Mouse (Mus musculus) intestine, embryonic 14.5 days (tissue): ENCODE results near the gene Nfatc2. TPM values are rescaled to one million over a fixed set of nuclear protein-coding genes. Genes with fewer than 3 reads are reported as not detected.

Experiments
- ATAC-seq: fragments of 200-750 bp; cut with Nextera tagmentation; replicated peaks from 2 replicates; pipeline ENCODE4 v1.8.0; 2017; ENCODE audit warnings: low read depth, moderate number of reproducible peaks, moderate TSS enrichment, moderate library complexity; ENCODE audit not compliant: low FRiP score, low TSS enrichment
- DNase-seq: peaks from one replicate; pipeline ENCODE4 v3.0.0-alpha.2; 2018; ENCODE audit warnings: low spot score
- H3K27ac ChIP-seq: fragments of 300-500 bp; sonication (generic); 2 replicates; pipeline ENCODE4 v1.5.1; 2014; ENCODE audit warnings: low read depth, mild to moderate bottlenecking, control low read depth
- H3K27me3 ChIP-seq: fragments of 300-500 bp; sonication (generic); replicated peaks from 2 replicates; pipeline ENCODE4 v1.6.1; 2014; ENCODE audit warnings: low read length, control low read depth; ENCODE audit not compliant: control insufficient read depth, insufficient read depth
- H3K36me3 ChIP-seq: fragments of 300-500 bp; sonication (generic); 2 replicates; pipeline ENCODE4 v1.6.1; 2014; ENCODE audit warnings: low read length, control low read depth; ENCODE audit not compliant: control insufficient read depth, insufficient read depth
- H3K4me1 ChIP-seq: fragments of 300-500 bp; sonication (generic); replicated peaks from 2 replicates; pipeline ENCODE4 v1.6.1; 2014; ENCODE audit warnings: low read length, control low read depth, mixed read lengths; ENCODE audit not compliant: control insufficient read depth, insufficient read depth
- H3K4me2 ChIP-seq: fragments of 300-500 bp; sonication (generic); 2 replicates; pipeline ENCODE4 v1.6.1; 2014; ENCODE audit warnings: low read length
- H3K4me3 ChIP-seq: fragments of 300-500 bp; sonication (generic); 2 replicates; pipeline ENCODE4 v1.5.1; 2014; ENCODE audit warnings: low read depth, low read length, control low read depth, mixed read lengths
- H3K9ac ChIP-seq: fragments of 300-500 bp; sonication (generic); 2 replicates; pipeline ENCODE4 v1.6.1; 2014; ENCODE audit warnings: mild to moderate bottlenecking, low read length
- H3K9me3 ChIP-seq: fragments of 300-500 bp; sonication (generic); 2 replicates; pipeline ENCODE4 v1.6.1; 2016; ENCODE audit warnings: low read length, control low read depth; ENCODE audit not compliant: control insufficient read depth
- WGBS: fragments of 180-500 bp; shearing (Covaris S2); extraction: QIAGEN DNeasy Blood & Tissue Kit; methylation state at CpG from one replicate; pipeline ENCODE4 v1.1.7; 2014; 5-methylcytosine and 5-hydroxymethylcytosine counted together
- polyA plus RNA-seq: library from polyadenylated mRNA; unstranded; fragments of >200 nt; fragmentation: Nextera tagmentation; extraction: Ambion mirVana; gene quantifications from 2 replicates; pipeline ENCODE4 v1.2.1, GENCODE M21; 2014

Nfatc2 gene
- polyA plus RNA-seq, 1 experiment from 2014 or later, result 2.3 TPM

DNA sequence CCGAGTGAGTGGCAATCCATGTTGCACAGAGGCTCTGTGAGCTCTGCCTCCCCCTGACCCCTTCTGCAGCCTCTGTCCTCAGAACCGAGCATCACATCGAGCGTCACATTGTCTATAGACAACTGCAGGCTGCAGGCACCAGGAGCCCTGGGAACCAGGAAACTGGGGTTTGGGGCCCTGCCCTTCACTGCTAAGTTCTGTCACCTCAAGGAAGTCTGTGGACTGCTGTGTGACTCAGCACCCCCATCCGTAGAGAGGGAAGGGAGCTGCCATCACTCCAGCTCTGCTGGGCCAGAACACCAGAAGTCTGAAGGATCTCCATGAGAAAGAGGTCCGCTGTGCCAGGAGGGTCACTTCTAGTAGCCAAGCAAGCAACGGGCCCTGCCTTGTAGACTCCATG, 84.7 kb downstream of the Nfatc2 start:
- 86% methylated on average over 7 of the region's 7 CpGs for WGBS
- H3K27ac ChIP-seq, result no peak overlapping the region
- H3K4me1 ChIP-seq, result no peaks in the 10 kb centered on the region
- DNase-seq, result no peak
- no peak overlapping the region for H3K9ac ChIP-seq
- H3K36me3 ChIP-seq, result no peaks in the 10 kb centered on the region
- ATAC-seq, result no peak
- H3K4me3 ChIP-seq, result no peak overlapping the region
- H3K4me2 ChIP-seq, result no peak overlapping the region
- peaks cover 1% of the 10 kb centered on the region; the same call in 1 of the 2 replicates for H3K9me3 ChIP-seq
- H3K27me3 ChIP-seq, result no peaks in the 10 kb centered on the region

DNA sequence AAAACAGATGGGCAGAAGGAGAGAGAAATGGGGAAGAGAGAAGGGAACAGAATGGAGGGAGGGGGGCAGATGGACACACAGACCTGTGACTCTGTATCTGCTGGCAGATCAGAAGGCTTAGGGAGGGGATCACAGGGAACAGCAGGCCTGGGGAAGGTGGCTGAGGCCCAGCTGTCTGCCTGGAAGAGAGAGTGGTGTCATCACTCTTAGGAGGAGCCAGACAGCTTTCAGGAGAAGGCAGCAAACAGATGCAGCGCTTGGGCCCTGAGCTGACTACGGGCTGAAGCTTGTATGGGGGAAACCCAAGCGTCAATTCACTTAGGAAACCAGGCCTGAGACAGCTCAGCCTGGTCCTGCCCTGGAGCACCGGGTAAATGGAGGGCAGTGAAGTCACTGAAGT, 86.0 kb downstream of the Nfatc2 start:
- no peak for ATAC-seq
- H3K36me3 ChIP-seq, result no peaks in the 10 kb centered on the region
- no peak overlapping the region for H3K9ac ChIP-seq
- no peaks in the 10 kb centered on the region for H3K4me1 ChIP-seq
- no peak overlapping the region for H3K27ac ChIP-seq
- no peak overlapping the region for H3K4me2 ChIP-seq
- WGBS, result 66% methylated on average over 4 of the region's 4 CpGs
- peaks cover 5% of the 10 kb centered on the region; the same call in 1 of the 2 replicates for H3K9me3 ChIP-seq
- no peak for DNase-seq
- H3K27me3 ChIP-seq, result no peaks in the 10 kb centered on the region
- no peak overlapping the region for H3K4me3 ChIP-seq

DNA sequence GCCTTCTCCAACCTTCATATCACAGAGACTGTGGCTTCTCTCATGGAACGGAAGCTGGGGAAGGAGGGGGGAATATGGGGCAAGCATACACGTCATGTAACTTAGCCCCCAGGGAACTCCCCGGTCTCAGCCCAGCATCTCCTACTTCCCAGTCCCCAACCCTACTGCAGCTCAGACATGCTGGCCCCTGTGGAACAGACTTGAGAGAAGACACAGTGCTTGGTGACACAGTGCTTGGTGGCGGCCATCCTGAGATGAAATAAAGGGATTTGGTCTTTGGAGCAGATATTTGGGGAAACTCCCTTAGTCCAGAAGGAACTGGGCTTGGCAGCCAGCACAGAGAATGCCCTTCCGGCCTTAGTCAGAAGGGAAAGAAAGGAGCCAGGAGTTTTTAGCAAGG, 87.3 kb downstream of the Nfatc2 start:
- WGBS, result 80% methylated on average over 5 of the region's 5 CpGs
- Histone ChIP-seq H3K4me2 (no peak overlapping the region), H3K27ac (no peak overlapping the region), H3K4me1 (no peaks in the 10 kb centered on the region), H3K27me3 (no peaks in the 10 kb centered on the region), H3K9me3 (peaks cover 5% of the 10 kb centered on the region; the same call in 1 of the 2 replicates), H3K4me3 (no peak overlapping the region), H3K36me3 (no peaks in the 10 kb centered on the region), H3K9ac (no peak overlapping the region)
- ATAC-seq, result no peak
- no peak for DNase-seq

DNA sequence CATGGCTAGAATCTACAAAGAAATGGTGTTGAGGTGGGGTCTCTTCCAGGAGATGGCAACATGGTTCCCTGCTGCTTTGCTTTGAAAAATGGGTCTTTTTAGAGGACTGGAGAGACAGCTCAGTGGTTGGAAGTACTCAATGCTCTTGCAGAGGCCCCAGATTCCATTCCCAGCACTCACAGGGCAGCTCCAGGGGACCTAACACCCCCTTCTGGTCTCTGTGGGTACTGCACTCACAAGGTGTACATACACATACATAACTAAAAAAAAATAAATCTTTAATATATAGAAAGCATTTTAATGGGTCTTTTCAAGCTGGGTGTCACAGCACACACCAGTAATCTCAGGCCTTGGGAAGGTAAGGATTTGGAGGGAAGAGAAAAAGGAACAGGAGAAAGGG, 89.9 kb downstream of the Nfatc2 start:
- Histone ChIP-seq H3K27me3 (no peaks in the 10 kb centered on the region), H3K4me2 (no peak overlapping the region), H3K9ac (no peak overlapping the region), H3K36me3 (no peaks in the 10 kb centered on the region), H3K27ac (no peak overlapping the region), H3K4me3 (no peak overlapping the region), H3K9me3 (peaks cover 5% of the 10 kb centered on the region; the same call in 1 of the 2 replicates), H3K4me1 (no peaks in the 10 kb centered on the region)
- ATAC-seq (no peak), DNase-seq (no peak)

DNA sequence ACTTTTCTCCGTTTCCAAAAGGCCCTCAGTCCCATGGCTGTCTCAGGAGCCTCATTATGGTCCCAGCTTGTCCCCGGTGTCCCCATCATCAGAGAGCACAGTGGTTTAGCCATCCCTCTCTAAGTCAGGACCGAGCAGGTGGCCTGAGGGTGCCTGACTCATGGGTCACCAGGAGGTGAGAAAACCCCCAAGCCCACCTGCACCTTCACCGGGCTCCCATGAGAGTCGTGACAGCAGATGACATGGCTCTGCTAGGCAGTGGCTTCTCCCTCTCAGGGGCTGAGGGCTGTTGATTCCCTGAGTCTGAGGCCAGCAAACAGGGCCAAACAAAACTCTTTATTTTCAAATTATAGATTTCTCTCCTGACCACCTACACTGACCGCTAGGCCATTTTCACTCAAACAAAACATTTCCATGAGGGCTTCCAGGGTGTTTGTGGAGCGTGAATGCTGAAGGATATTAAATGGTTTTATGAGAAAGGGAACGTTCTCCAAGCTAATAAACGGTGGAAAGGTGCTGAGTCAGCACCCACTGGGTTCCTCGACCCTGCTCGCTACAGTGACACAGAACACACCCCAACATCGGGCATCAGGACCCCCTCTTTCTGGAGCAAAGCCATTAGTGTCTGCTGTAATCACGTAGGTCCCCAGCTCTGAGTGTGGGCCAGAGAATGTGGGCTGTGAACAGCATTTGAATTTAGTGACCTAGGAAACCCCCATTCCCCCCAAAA, 92.8 kb downstream of the Nfatc2 start:
- no peak for DNase-seq
- Histone ChIP-seq H3K9me3 (peaks cover 5% of the 10 kb centered on the region; the same call in 1 of the 2 replicates), H3K4me2 (no peak overlapping the region), H3K9ac (no peak overlapping the region), H3K4me1 (no peaks in the 10 kb centered on the region), H3K27me3 (no peaks in the 10 kb centered on the region), H3K36me3 (no peaks in the 10 kb centered on the region), H3K27ac (no peak overlapping the region), H3K4me3 (no peak overlapping the region)
- no peak for ATAC-seq
- WGBS, result 84% methylated on average over 13 of the region's 13 CpGs

DNA sequence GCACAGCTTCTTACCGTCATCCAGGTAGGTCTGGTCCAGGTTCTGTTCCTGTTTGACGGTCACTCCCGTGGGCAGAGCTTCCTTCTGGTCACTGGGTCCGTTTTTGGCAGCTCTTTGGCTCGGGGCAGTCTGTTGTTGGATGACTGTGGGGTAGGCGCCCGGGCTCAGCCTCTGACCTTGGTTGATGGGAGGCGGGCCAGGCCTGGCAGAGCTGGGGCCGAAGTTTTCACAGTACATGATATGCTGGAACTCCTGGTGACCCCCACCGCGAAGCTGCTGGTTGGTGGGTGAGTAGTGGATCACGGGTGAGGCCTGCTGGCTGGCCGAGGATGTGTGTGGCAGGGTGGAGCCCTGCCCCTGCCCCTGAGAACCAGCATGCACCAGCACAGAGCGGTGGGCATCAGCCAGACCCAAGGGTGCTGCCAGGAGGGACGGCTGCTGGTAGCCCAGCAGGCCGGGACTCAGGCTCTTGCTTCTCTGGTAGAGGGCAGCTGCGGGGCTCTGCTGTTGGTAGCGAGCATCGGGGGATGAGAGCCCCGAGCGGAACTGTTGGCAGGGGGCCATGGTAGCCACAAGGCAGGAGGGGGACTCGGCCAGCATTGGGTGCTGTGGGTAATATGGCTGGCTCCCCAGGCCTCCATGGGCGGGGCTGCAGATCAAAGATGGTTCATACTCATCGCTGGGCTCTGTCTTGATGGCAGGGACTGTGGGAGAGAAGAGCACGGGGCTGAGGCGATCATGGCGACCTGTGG, 96.8 kb downstream of the Nfatc2 start:
- ATAC-seq (no peak), DNase-seq (no peak)
- Histone ChIP-seq H3K36me3 (no peaks in the 10 kb centered on the region), H3K9me3 (no peaks in the 10 kb centered on the region), H3K4me2 (no peak overlapping the region), H3K9ac (no peak overlapping the region), H3K27ac (no peak overlapping the region), H3K4me3 (no peak overlapping the region), H3K4me1 (no peaks in the 10 kb centered on the region), H3K27me3 (no peaks in the 10 kb centered on the region)
- 84% methylated on average over 27 of the region's 27 CpGs for WGBS

DNA sequence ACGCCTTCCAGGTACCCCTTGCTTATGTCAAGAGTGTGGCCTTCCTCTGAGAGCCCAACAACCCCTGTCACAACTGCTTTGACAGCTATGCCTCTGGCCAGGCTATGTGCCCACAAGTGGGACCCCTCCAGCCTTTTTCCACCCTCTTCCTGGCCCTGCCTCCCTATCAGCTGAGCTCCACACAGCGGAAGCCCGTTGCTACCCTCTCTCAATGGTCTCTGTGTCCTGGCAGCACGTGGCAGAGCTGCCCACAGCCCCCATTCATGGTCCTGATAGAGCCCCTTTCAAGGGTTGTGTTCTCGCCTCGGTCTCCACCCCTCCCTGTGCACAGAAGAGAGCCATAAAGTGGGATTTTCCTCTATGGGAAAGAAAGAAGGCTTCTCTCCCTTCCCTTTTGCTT, 97.7 kb downstream of the Nfatc2 start:
- Histone ChIP-seq H3K9ac (no peak overlapping the region), H3K9me3 (no peaks in the 10 kb centered on the region), H3K4me3 (no peak overlapping the region), H3K27me3 (no peaks in the 10 kb centered on the region), H3K4me2 (no peak overlapping the region), H3K4me1 (no peaks in the 10 kb centered on the region), H3K27ac (no peak overlapping the region), H3K36me3 (no peaks in the 10 kb centered on the region)
- DNase-seq (no peak), ATAC-seq (no peak)
- 78% methylated on average over 6 of the region's 6 CpGs for WGBS

DNA sequence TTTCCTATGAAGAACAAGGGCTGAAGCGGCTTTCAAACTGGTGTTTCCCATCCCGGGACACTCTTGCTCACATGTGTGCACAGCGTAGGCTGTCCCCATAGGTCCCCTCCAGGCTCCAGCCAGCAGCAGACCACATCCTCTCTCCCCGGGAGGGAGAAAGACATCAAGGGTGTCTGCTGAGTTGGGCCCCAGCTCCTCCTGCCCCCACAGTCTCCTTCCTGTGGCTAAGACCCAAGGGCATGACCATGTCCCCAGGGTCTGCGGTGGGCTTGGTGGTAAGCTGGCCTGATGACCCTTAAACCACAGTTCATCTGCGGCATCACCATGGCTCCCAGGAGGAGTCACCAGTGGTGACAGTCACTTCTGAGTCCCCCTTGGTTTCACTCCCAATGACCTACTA, 100.7 kb downstream of the Nfatc2 start:
- Histone ChIP-seq H3K27me3 (no peaks in the 10 kb centered on the region), H3K9ac (no peak overlapping the region), H3K9me3 (no peaks in the 10 kb centered on the region), H3K4me2 (no peak overlapping the region), H3K36me3 (no peaks in the 10 kb centered on the region), H3K4me1 (no peaks in the 10 kb centered on the region), H3K27ac (no peak overlapping the region), H3K4me3 (no peak overlapping the region)
- WGBS, result 83% methylated on average over 6 of the region's 6 CpGs
- DNase-seq (no peak), ATAC-seq (no peak)

DNA sequence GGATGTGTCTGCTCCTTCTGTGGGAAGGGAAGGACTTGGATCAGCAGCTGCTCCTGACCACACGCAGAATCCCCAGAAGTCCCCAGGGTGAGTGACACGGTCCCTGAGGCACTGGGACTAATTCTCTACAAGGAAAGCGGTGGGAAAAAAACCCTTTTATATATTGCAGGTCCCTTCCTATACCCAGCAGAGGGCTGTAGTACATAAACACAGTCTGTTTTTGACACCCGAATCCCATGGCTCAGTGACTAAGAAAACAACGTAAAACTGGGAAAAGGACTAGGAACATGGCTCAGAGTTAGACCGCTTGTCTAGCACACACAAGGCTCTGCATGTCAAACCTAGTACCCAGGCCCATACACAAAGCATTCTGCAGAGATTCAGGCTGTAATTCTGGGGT, 101.2 kb downstream of the Nfatc2 start:
- 80% methylated on average over 6 of the region's 6 CpGs for WGBS
- H3K4me3 ChIP-seq, result no peak overlapping the region
- H3K9ac ChIP-seq, result no peak overlapping the region

More for the DNA sequence above, 101.2 kb downstream of the Nfatc2 start:
- Histone ChIP-seq H3K27me3 (no peaks in the 10 kb centered on the region), H3K4me1 (no peaks in the 10 kb centered on the region), H3K27ac (no peak overlapping the region), H3K9me3 (no peaks in the 10 kb centered on the region), H3K4me2 (no peak overlapping the region), H3K36me3 (no peaks in the 10 kb centered on the region)
- ATAC-seq (no peak), DNase-seq (no peak)
